Mouse (Mus musculus): ENCODE results near the gene Strn3. TPM values are rescaled to one million over a fixed set of nuclear protein-coding genes. Genes with fewer than 3 reads are reported as not detected.
"Not testable (repeated sequence)": the region's sequence is repeated elsewhere in the genome, so short reads cannot be mapped to it uniquely, and the experiment has no call there.

Gene Strn3
- polyA plus RNA-seq, 1 experiment from 2014 or later: 32.0 TPM

GRCm38 (mm10) chr12:51676442-51676841, 15.3 kb downstream of the Strn3 start:
- Histone ChIP-seq H3K36me3 (ENCODE audit: control insufficient read depth, insufficient read depth, low read length) (no peaks in the 10 kb centered on the region), H3K27ac (ENCODE audit: low read length) (no peak overlapping the region), H3K4me3 (ENCODE audit: low read depth, low read length) (no peak overlapping the region), H3K27me3 (ENCODE audit: control insufficient read depth, insufficient read depth, low read depth, low read length) (no peaks in the 10 kb centered on the region), H3K9ac (ENCODE audit: low read depth, low read length) (no peak overlapping the region), H3K4me1 (ENCODE audit: control insufficient read depth, insufficient read depth, low read length) (peaks cover 2% of the 10 kb centered on the region; the same call in 1 of the 2 replicates), H3K4me2 (ENCODE audit: low read length) (no peak overlapping the region), H3K9me3 (replicated peaks; ENCODE audit: control insufficient read depth, low read length, poor library complexity, severe bottlenecking) (no peaks in the 10 kb centered on the region)
- ATAC-seq: no peak
- 70% methylated on average over 2 of the region's 2 CpGs for WGBS

- WGBS: 63% methylated on average over 4 of the region's 4 CpGs
- no peaks in the 10 kb centered on the region for H3K9me3 ChIP-seq (replicated peaks; ENCODE audit: control insufficient read depth, low read length, poor library complexity, severe bottlenecking)
- no peaks in the 10 kb centered on the region for H3K27me3 ChIP-seq (ENCODE audit: control insufficient read depth, insufficient read depth, low read depth, low read length)
- H3K4me3 ChIP-seq (ENCODE audit: low read depth, low read length): no peak overlapping the region
- H3K4me2 ChIP-seq (ENCODE audit: low read length): no peak overlapping the region
- no peak overlapping the region for H3K27ac ChIP-seq (ENCODE audit: low read length)
- H3K36me3 ChIP-seq (ENCODE audit: control insufficient read depth, insufficient read depth, low read length): no peaks in the 10 kb centered on the region
- no peak for ATAC-seq
- H3K9ac ChIP-seq (ENCODE audit: low read depth, low read length): no peak overlapping the region
- H3K4me1 ChIP-seq (ENCODE audit: control insufficient read depth, insufficient read depth, low read length): peaks cover 2% of the 10 kb centered on the region; the same call in 1 of the 2 replicates
Measured at GRCm38 (mm10) chr12:51673270-51673669, 18.4 kb downstream of the Strn3 start.

GRCm38 (mm10) chr12:51671231-51671891, 20.3 kb downstream of the Strn3 start:
- Histone ChIP-seq H3K27me3 (ENCODE audit: control insufficient read depth, insufficient read depth, low read depth, low read length) (no peaks in the 10 kb centered on the region), H3K27ac (ENCODE audit: low read length) (no peak overlapping the region), H3K4me3 (ENCODE audit: low read depth, low read length) (no peak overlapping the region), H3K9ac (ENCODE audit: low read depth, low read length) (no peak overlapping the region), H3K9me3 (replicated peaks; ENCODE audit: control insufficient read depth, low read length, poor library complexity, severe bottlenecking) (no peaks in the 10 kb centered on the region), H3K36me3 (ENCODE audit: control insufficient read depth, insufficient read depth, low read length) (no peaks in the 10 kb centered on the region), H3K4me2 (ENCODE audit: low read length) (no peak overlapping the region), H3K4me1 (ENCODE audit: control insufficient read depth, insufficient read depth, low read length) (no peaks in the 10 kb centered on the region; the same call in 1 of the 2 replicates)
- 24% methylated on average over 5 of the region's 5 CpGs for WGBS
- ATAC-seq: no peak

GRCm38 (mm10) chr12:51666708-51667430, 24.8 kb downstream of the Strn3 start:
- Histone ChIP-seq H3K9me3 (replicated peaks; ENCODE audit: control insufficient read depth, low read length, poor library complexity, severe bottlenecking) (no peaks in the 10 kb centered on the region), H3K4me3 (ENCODE audit: low read depth, low read length) (no peak overlapping the region), H3K27me3 (ENCODE audit: control insufficient read depth, insufficient read depth, low read depth, low read length) (no peaks in the 10 kb centered on the region), H3K9ac (ENCODE audit: low read depth, low read length) (no peak overlapping the region), H3K36me3 (ENCODE audit: control insufficient read depth, insufficient read depth, low read length) (no peaks in the 10 kb centered on the region), H3K27ac (ENCODE audit: low read length) (no peak overlapping the region), H3K4me2 (ENCODE audit: low read length) (no peak overlapping the region), H3K4me1 (ENCODE audit: control insufficient read depth, insufficient read depth, low read length) (no peaks in the 10 kb centered on the region)
- WGBS: 72% methylated on average over 4 of the region's 4 CpGs
- no peak for ATAC-seq

- H3K4me1 ChIP-seq (ENCODE audit: control insufficient read depth, insufficient read depth, low read length): no peaks in the 10 kb centered on the region
- no peaks in the 10 kb centered on the region for H3K27me3 ChIP-seq (ENCODE audit: control insufficient read depth, insufficient read depth, low read depth, low read length)
- H3K9me3 ChIP-seq (replicated peaks; ENCODE audit: control insufficient read depth, low read length, poor library complexity, severe bottlenecking): no peaks in the 10 kb centered on the region
- H3K36me3 ChIP-seq (ENCODE audit: control insufficient read depth, insufficient read depth, low read length): no peaks in the 10 kb centered on the region
- H3K4me2 ChIP-seq (ENCODE audit: low read length): no peak overlapping the region
- no peak overlapping the region for H3K27ac ChIP-seq (ENCODE audit: low read length)
- no peak overlapping the region for H3K4me3 ChIP-seq (ENCODE audit: low read depth, low read length)
- ATAC-seq: no peak
- no peak overlapping the region for H3K9ac ChIP-seq (ENCODE audit: low read depth, low read length)
Measured at GRCm38 (mm10) chr12:51663908-51664307, 27.8 kb downstream of the Strn3 start.

- Histone ChIP-seq H3K4me3 (ENCODE audit: low read depth, low read length) (no peak overlapping the region), H3K9me3 (replicated peaks; ENCODE audit: control insufficient read depth, low read length, poor library complexity, severe bottlenecking) (no peaks in the 10 kb centered on the region), H3K27me3 (ENCODE audit: control insufficient read depth, insufficient read depth, low read depth, low read length) (no peaks in the 10 kb centered on the region), H3K27ac (ENCODE audit: low read length) (no peak overlapping the region), H3K4me2 (ENCODE audit: low read length) (no peak overlapping the region), H3K36me3 (ENCODE audit: control insufficient read depth, insufficient read depth, low read length) (no peaks in the 10 kb centered on the region), H3K4me1 (ENCODE audit: control insufficient read depth, insufficient read depth, low read length) (no peaks in the 10 kb centered on the region), H3K9ac (ENCODE audit: low read depth, low read length) (no peak overlapping the region)
- no peak for ATAC-seq
Measured at GRCm38 (mm10) chr12:51663011-51663410, 28.7 kb downstream of the Strn3 start.

GRCm38 (mm10) chr12:51655944-51656465, 35.7 kb downstream of the Strn3 start:
- H3K9me3 ChIP-seq (replicated peaks; ENCODE audit: control insufficient read depth, low read length, poor library complexity, severe bottlenecking): no peaks in the 10 kb centered on the region
- no peak for ATAC-seq
- H3K36me3 ChIP-seq (ENCODE audit: control insufficient read depth, insufficient read depth, low read length): no peaks in the 10 kb centered on the region
- no peak overlapping the region for H3K4me2 ChIP-seq (ENCODE audit: low read length)
- WGBS: 83% methylated on average over 1 of the region's 1 CpGs
- H3K4me3 ChIP-seq (ENCODE audit: low read depth, low read length): no peak overlapping the region
- no peaks in the 10 kb centered on the region for H3K4me1 ChIP-seq (ENCODE audit: control insufficient read depth, insufficient read depth, low read length)
- no peak overlapping the region for H3K27ac ChIP-seq (ENCODE audit: low read length)
- H3K9ac ChIP-seq (ENCODE audit: low read depth, low read length): no peak overlapping the region
- no peaks in the 10 kb centered on the region for H3K27me3 ChIP-seq (ENCODE audit: control insufficient read depth, insufficient read depth, low read depth, low read length)

GRCm38 (mm10) chr12:51649401-51649800, 42.3 kb downstream of the Strn3 start:
- H3K4me2 ChIP-seq (ENCODE audit: low read length); H3K4me1 ChIP-seq (ENCODE audit: control insufficient read depth, insufficient read depth, low read length); H3K9me3 ChIP-seq (replicated peaks; ENCODE audit: control insufficient read depth, low read length, poor library complexity, severe bottlenecking); H3K27me3 ChIP-seq (ENCODE audit: control insufficient read depth, insufficient read depth, low read depth, low read length); H3K9ac ChIP-seq (ENCODE audit: low read depth, low read length); H3K4me3 ChIP-seq (ENCODE audit: low read depth, low read length); H3K36me3 ChIP-seq (ENCODE audit: control insufficient read depth, insufficient read depth, low read length); H3K27ac ChIP-seq (ENCODE audit: low read length); ATAC-seq: not testable (repeated sequence)

- no peaks in the 10 kb centered on the region for H3K4me1 ChIP-seq (ENCODE audit: control insufficient read depth, insufficient read depth, low read length)
- H3K9ac ChIP-seq (ENCODE audit: low read depth, low read length): no peak overlapping the region
- no peaks in the 10 kb centered on the region for H3K27me3 ChIP-seq (ENCODE audit: control insufficient read depth, insufficient read depth, low read depth, low read length)
- H3K36me3 ChIP-seq (ENCODE audit: control insufficient read depth, insufficient read depth, low read length): peaks cover 2% of the 10 kb centered on the region; the same call in 1 of the 2 replicates
- WGBS: 76% methylated on average over 6 of the region's 6 CpGs
- ATAC-seq: no peak
- H3K27ac ChIP-seq (ENCODE audit: low read length): no peak overlapping the region
- H3K4me3 ChIP-seq (ENCODE audit: low read depth, low read length): no peak overlapping the region
- H3K9me3 ChIP-seq (replicated peaks; ENCODE audit: control insufficient read depth, low read length, poor library complexity, severe bottlenecking): no peaks in the 10 kb centered on the region
- no peak overlapping the region for H3K4me2 ChIP-seq (ENCODE audit: low read length)
Measured at GRCm38 (mm10) chr12:51641871-51642270, 49.8 kb downstream of the Strn3 start.
